Mouse (Mus musculus) forebrain, embryonic 12.5 days (tissue): ENCODE measurements around the gene Cdca3. TPM values are rescaled to one million over a fixed set of nuclear protein-coding genes. Genes with fewer than 3 reads are reported as not detected.
"Not testable (repeated sequence)": the region's sequence is repeated elsewhere in the genome, so short reads cannot be mapped to it uniquely, and the experiment has no call there.

Source experiments
- ATAC-seq: fragments of 200-750 bp; cut with Nextera tagmentation; 2 replicates; pipeline ENCODE4 v1.8.0; 2017; ENCODE audit warnings: moderate TSS enrichment; ENCODE audit not compliant: low FRiP score
- H3K27ac ChIP-seq: fragments of 300-500 bp; sonication (generic); 2 replicates; pipeline ENCODE4 v1.5.1; 2016; ENCODE audit warnings: mild to moderate bottlenecking
- H3K27me3 ChIP-seq: fragments of 300-500 bp; sonication (generic); 2 replicates; pipeline ENCODE4 v1.6.1; 2016; ENCODE audit warnings: mild to moderate bottlenecking
- H3K36me3 ChIP-seq: fragments of 300-500 bp; sonication (generic); replicated peaks from 2 replicates; pipeline ENCODE4 v1.6.1; 2016; ENCODE audit warnings: mild to moderate bottlenecking
- H3K4me1 ChIP-seq: fragments of 300-500 bp; sonication (generic); 2 replicates; pipeline ENCODE4 v1.6.1; 2016
- H3K4me2 ChIP-seq: fragments of 300-500 bp; sonication (generic); 2 replicates; pipeline ENCODE4 v1.6.1; 2016; ENCODE audit warnings: mild to moderate bottlenecking, moderate library complexity
- H3K4me3 ChIP-seq: fragments of 300-500 bp; sonication (generic); replicated peaks from 2 replicates; pipeline ENCODE4 v1.5.1; 2016; ENCODE audit warnings: mild to moderate bottlenecking
- H3K9ac ChIP-seq: fragments of 300-500 bp; sonication (generic); 2 replicates; pipeline ENCODE4 v1.6.1; 2016; ENCODE audit warnings: mild to moderate bottlenecking
- H3K9me3 ChIP-seq: fragments of 300-500 bp; sonication (generic); 2 replicates; pipeline ENCODE4 v1.6.1; 2016
- WGBS: fragments of 180-500 bp; shearing (Covaris S2); methylation state at CpG from one replicate; pipeline ENCODE4 v1.1.7; 2016; 5-methylcytosine and 5-hydroxymethylcytosine counted together
- polyA plus RNA-seq: library from polyadenylated mRNA; unstranded; fragments of >200 nt; fragmentation: Nextera tagmentation; extraction: Ambion mirVana; gene quantifications from 2 replicates; pipeline ENCODE4 v1.2.1, GENCODE M21; 2016

Gene Cdca3
- polyA plus RNA-seq, result 233 and 244 TPM in 2 replicates

DNA sequence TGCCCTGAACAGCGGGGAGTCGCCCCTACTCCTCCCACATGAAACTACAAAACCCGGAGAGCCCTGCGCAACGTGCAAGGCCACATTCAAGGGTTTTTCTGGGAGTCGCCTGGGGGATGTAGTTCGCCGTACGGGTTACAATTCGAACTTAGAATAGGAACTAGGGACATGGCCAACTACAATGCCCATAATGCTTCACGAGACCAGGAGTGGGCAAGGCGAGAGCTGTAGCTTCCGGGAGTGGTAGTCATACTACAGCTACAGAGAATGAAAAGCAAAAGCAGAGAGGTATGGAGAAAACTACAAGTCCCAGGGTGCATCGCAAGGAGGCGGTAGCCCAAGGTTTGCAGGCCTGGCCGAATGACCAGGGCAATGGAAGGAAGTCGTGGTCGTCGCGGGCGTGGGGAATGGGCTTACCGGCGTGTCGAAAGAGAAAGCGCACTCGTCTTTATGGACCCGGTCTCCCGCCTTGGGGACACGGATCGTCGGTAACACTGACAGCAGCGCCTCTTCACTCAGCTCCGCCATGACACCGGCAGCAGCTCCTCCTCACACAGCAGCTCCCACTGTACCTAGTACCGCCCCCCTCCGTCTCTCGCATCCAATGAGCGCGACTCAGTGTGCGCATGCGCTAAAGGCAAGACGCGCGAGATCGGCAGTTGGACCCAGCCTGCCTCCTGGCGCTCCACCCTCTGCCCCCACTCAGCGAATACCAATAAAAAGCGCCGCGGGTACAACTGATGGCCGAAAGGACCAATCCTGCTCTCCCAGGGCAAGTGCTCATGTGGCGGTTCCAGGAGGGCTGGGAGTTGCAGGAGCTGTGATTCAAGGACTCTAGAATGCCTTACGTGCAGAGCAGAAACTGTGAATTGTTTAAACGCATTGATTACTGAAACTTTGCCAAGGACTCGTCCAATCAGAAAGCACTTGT, at the start of gene Cdca3, which contains the start of gene Usp5:
Gene Cdca3 (plus strand): TSS at position 680 of the 931 bp plus-strand sequence.
Gene Usp5 (minus strand): TSS at position 617 of the 931 bp plus-strand sequence.
- no peaks in the 10 kb centered on the region for H3K27me3 ChIP-seq
- under 1% methylated on average over 55 of the region's 55 CpGs for WGBS
- no peaks in the 10 kb centered on the region for H3K9me3 ChIP-seq
- ATAC-seq, result peak; percentile 94
- peaks cover 55% of the 10 kb centered on the region for H3K36me3 ChIP-seq
- peaks cover 50% of the 10 kb centered on the region for H3K4me1 ChIP-seq
- peak within 1 kb of the TSS; percentile 73 for H3K4me3 ChIP-seq
- peak within 1 kb of the TSS; percentile 94 for H3K27ac ChIP-seq
- H3K9ac ChIP-seq, result peak within 1 kb of the TSS; percentile 79
- H3K4me2 ChIP-seq, result peak within 1 kb of the TSS; percentile 95

DNA sequence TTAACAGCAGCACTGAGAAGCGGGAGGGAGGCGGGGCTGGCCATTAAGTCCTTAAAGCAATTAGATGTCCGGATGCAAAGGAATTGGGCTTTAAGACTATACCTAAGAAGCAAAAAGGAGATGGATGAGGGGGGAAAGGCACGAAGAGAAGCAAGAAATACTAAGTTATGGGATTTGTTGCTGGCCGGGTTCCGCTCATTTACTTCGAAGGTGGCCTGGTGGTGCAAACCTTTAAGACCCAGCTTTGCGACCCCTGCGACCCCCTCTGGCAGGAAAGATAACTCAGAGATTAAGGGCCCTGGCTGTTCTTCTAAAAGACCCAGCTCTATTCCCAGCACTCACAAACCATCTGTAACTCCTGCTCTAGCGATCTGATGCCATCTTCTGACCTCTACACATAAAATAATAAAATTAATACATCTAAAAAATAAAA, 49.3 kb upstream of the Cdca3 start:
- Histone ChIP-seq H3K4me1 (peaks cover 20% of the 10 kb centered on the region), H3K4me3 (peak overlapping the region; percentile 39), H3K36me3 (no peaks in the 10 kb centered on the region), H3K9me3 (no peaks in the 10 kb centered on the region), H3K9ac (peak overlapping the region; percentile 44), H3K27me3 (peaks cover 11% of the 10 kb centered on the region), H3K27ac (no peak overlapping the region), H3K4me2 (peak overlapping the region; percentile 67)
- WGBS, result 4% methylated on average over 10 of the region's 10 CpGs
- peak; percentile 16; the same call in 1 of the 2 replicates for ATAC-seq

- H3K27ac ChIP-seq, result no peak overlapping the region
- no peak overlapping the region for H3K9ac ChIP-seq
- no peaks in the 10 kb centered on the region for H3K36me3 ChIP-seq
- no peak for ATAC-seq
- H3K4me3 ChIP-seq, result no peak overlapping the region
- WGBS, result 88% methylated on average over 7 of the region's 7 CpGs
- H3K9me3 ChIP-seq, result no peaks in the 10 kb centered on the region
- H3K4me2 ChIP-seq, result no peak overlapping the region
- H3K4me1 ChIP-seq, result peaks cover 20% of the 10 kb centered on the region
- H3K27me3 ChIP-seq, result peaks cover 11% of the 10 kb centered on the region
Observed at GRCm38 (mm10) chr6:124780917-124781316, 48.4 kb upstream of the Cdca3 start.

DNA sequence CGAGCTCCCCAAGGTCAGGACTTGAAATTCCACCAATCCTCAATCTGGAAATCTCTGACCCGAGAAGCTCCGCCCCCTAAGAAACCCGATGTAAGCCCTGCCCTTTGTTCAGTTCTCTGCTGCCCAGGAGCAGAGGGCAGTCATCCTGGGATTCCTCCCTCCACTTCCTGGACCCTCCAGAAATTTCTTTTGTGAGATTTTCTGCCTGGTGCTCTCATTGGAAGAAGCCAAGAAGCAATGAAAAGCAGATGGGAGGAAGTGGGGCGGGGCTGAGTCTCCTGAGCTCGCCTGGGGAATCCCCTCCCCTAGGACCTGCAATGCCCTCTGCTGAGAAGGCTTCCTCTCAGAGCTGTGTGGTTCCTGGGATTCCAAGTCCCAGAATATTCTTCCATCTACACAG, 46.9 kb upstream of the Cdca3 start:
- H3K27ac ChIP-seq, result no peak overlapping the region
- peaks cover 20% of the 10 kb centered on the region for H3K4me1 ChIP-seq
- no peak overlapping the region for H3K4me3 ChIP-seq
- WGBS, result 26% methylated on average over 6 of the region's 6 CpGs
- H3K4me2 ChIP-seq, result 0 out of 2 replicates have a peak overlapping the region, but pooled peaks have one; percentile 27
- H3K36me3 ChIP-seq, result no peaks in the 10 kb centered on the region
- H3K27me3 ChIP-seq, result peaks cover 11% of the 10 kb centered on the region
- H3K9me3 ChIP-seq, result no peaks in the 10 kb centered on the region
- no peak overlapping the region for H3K9ac ChIP-seq
- no peak for ATAC-seq

DNA sequence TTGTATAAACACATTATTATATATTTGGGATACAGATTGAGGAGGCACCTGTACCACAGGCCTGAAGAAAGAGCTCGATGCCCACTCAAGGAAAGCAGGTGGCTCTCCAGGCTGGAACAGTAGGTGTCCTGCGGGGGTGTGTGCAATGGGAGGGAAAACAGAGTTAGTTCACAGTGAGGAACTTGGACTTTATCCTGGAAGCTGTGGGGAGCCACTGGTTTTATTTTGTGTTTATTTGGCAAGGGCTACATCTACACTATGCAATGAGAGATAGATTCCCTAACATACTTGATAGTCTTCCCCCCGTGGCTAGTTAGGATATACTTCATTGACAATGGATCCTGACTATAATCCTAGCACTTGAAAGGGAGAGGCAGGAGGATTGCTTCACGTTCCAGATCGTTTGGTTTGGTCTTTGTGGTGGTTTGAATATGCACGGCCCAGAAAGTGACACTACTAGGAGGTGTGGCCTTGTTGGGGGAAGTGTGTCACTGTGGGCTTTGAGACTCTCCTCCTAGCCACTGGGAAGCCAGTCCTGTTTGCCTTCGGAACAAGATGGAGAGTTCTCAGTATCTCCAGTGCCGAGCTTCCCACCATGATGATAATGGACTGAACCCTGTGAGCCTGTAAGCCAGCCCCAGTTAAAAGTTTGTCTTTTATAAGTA, 42.5 kb upstream of the Cdca3 start:
- ATAC-seq, result no peak
- H3K4me3 ChIP-seq, result no peak overlapping the region
- no peak overlapping the region for H3K4me2 ChIP-seq
- no peaks in the 10 kb centered on the region for H3K36me3 ChIP-seq
- H3K27ac ChIP-seq, result no peak overlapping the region
- H3K9ac ChIP-seq, result no peak overlapping the region
- WGBS, result 57% methylated on average over 8 of the region's 8 CpGs
- H3K9me3 ChIP-seq, result no peaks in the 10 kb centered on the region
- no peaks in the 10 kb centered on the region for H3K27me3 ChIP-seq
- peaks cover 5% of the 10 kb centered on the region; the same call in 1 of the 2 replicates for H3K4me1 ChIP-seq

DNA sequence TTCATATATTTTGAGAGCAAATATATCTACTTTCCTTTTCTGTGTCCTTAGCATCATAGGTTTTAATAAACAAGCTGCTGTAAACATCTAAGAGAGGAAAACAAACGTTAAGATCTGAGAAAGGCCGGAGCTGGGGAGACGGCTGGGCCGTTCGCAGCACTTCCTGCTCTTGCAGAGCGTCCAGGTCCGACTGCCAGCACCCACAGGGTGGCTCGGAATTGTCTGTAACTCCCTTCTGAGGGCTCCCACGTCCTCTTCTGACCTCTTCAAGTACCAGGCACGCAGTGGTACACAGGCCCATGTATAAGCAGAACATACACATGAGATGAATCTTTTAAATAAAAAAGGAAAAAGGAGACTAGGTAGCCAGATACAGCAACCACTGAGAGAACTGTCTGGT, 41.6 kb upstream of the Cdca3 start:
- WGBS, result 83% methylated on average over 10 of the region's 10 CpGs
- Histone ChIP-seq H3K27me3 (no peaks in the 10 kb centered on the region), H3K36me3 (no peaks in the 10 kb centered on the region), H3K27ac (no peak overlapping the region), H3K4me3 (no peak overlapping the region), H3K4me1 (peaks cover under 1% of the 10 kb centered on the region; the same call in 1 of the 2 replicates), H3K9me3 (no peaks in the 10 kb centered on the region), H3K9ac (no peak overlapping the region), H3K4me2 (no peak overlapping the region)
- no peak for ATAC-seq

- no peaks in the 10 kb centered on the region for H3K4me1 ChIP-seq
- H3K4me2 ChIP-seq, result no peak overlapping the region
- H3K27ac ChIP-seq, result no peak overlapping the region
- no peaks in the 10 kb centered on the region for H3K36me3 ChIP-seq
- no peak overlapping the region for H3K9ac ChIP-seq
- H3K4me3 ChIP-seq, result no peak overlapping the region
- H3K27me3 ChIP-seq, result no peaks in the 10 kb centered on the region
- WGBS, result 86% methylated on average over 4 of the region's 4 CpGs
- no peaks in the 10 kb centered on the region for H3K9me3 ChIP-seq
- ATAC-seq, result no peak
Observed at GRCm38 (mm10) chr6:124789519-124789918, 39.8 kb upstream of the Cdca3 start.

DNA sequence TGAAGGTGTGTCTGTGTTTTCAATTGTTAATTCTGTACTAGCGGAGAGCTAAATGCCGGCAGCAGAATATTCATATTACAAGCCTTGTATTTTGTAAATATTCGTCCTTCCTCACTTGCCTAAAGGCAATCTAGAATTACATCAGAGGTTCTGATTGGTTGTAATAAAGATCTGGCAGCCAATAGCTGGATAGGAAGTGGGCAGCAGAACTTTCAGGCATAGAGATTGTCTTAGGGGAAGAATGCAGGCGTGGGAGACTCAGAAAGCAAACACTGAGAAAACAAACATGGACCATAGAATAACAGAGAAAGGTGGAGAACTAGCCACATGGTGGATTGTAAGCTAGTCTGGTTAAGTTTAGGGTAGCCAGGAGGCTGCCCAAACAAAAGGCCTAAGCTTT, 39.2 kb upstream of the Cdca3 start:
- H3K36me3 ChIP-seq, result no peaks in the 10 kb centered on the region
- no peaks in the 10 kb centered on the region for H3K9me3 ChIP-seq
- no peak overlapping the region for H3K4me3 ChIP-seq
- H3K27me3 ChIP-seq, result no peaks in the 10 kb centered on the region
- WGBS, result 80% methylated on average over 4 of the region's 4 CpGs
- no peak for ATAC-seq
- H3K9ac ChIP-seq, result no peak overlapping the region
- no peak overlapping the region for H3K4me2 ChIP-seq
- H3K27ac ChIP-seq, result no peak overlapping the region
- no peaks in the 10 kb centered on the region for H3K4me1 ChIP-seq

DNA sequence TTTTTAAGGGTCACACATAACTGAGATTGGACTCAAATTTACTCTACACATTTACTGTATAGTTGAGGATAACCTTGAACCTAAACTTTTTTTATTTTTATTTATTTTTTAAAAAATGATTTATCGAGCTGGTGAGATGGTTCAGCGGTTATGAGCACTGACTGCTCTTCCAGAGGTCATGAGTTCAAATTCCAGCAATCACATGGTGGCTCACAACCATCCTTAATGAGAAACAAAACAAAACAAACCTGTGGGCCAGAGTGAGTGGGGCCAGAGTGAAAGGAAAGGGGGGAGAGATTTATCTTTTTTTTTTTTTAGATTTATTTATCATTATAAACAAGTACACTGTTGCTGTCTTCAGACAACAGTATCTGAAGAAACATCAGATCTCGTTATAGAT, 37.4 kb upstream of the Cdca3 start:
- no peak overlapping the region for H3K4me2 ChIP-seq
- 86% methylated on average over 3 of the region's 3 CpGs for WGBS
- H3K9me3 ChIP-seq, result no peaks in the 10 kb centered on the region
- ATAC-seq, result no peak
- H3K4me1 ChIP-seq, result 0 out of 2 replicates have a peak, but pooled peaks cover 5% of the 10 kb centered on the region
- no peak overlapping the region for H3K27ac ChIP-seq
- no peak overlapping the region for H3K4me3 ChIP-seq
- no peak overlapping the region for H3K9ac ChIP-seq
- no peaks in the 10 kb centered on the region for H3K27me3 ChIP-seq
- no peaks in the 10 kb centered on the region for H3K36me3 ChIP-seq

GRCm38 (mm10) chr6:124795781-124796180, 33.6 kb upstream of the Cdca3 start:
- Histone ChIP-seq H3K27me3 (no peaks in the 10 kb centered on the region), H3K4me1 (0 out of 2 replicates have a peak, but pooled peaks cover 5% of the 10 kb centered on the region), H3K9me3 (no peaks in the 10 kb centered on the region), H3K9ac (no peak overlapping the region), H3K36me3 (no peaks in the 10 kb centered on the region), H3K27ac (no peak overlapping the region), H3K4me2 (no peak overlapping the region), H3K4me3 (no peak overlapping the region)
- 68% methylated on average over 4 of the region's 4 CpGs for WGBS
- ATAC-seq, result no peak

- Histone ChIP-seq H3K9ac (no peak overlapping the region), H3K4me3 (no peak overlapping the region), H3K9me3 (no peaks in the 10 kb centered on the region), H3K36me3 (no peaks in the 10 kb centered on the region), H3K27ac (no peak overlapping the region), H3K4me1 (0 out of 2 replicates have a peak, but pooled peaks cover 5% of the 10 kb centered on the region), H3K4me2 (no peak overlapping the region), H3K27me3 (no peaks in the 10 kb centered on the region)
- no peak for ATAC-seq
- WGBS, result 87% methylated on average over 2 of the region's 2 CpGs
Observed at GRCm38 (mm10) chr6:124796200-124796599, 33.1 kb upstream of the Cdca3 start.

- not testable (repeated sequence) for H3K27me3 ChIP-seq, ATAC-seq, H3K36me3 ChIP-seq, H3K9ac ChIP-seq, H3K9me3 ChIP-seq, H3K27ac ChIP-seq, H3K4me3 ChIP-seq
- 11% methylated on average over 6 of the region's 9 CpGs for WGBS
- Histone ChIP-seq H3K4me1 (peaks cover 14% of the 10 kb centered on the region), H3K4me2 (peak overlapping the region; percentile 29; the same call in 1 of the 2 replicates)
Observed at GRCm38 (mm10) chr6:124802400-124802799, 26.9 kb upstream of the Cdca3 start.
